Comparison of ENCODE assay signal across 9 mouse cellular contexts in the genomic region with DNA sequence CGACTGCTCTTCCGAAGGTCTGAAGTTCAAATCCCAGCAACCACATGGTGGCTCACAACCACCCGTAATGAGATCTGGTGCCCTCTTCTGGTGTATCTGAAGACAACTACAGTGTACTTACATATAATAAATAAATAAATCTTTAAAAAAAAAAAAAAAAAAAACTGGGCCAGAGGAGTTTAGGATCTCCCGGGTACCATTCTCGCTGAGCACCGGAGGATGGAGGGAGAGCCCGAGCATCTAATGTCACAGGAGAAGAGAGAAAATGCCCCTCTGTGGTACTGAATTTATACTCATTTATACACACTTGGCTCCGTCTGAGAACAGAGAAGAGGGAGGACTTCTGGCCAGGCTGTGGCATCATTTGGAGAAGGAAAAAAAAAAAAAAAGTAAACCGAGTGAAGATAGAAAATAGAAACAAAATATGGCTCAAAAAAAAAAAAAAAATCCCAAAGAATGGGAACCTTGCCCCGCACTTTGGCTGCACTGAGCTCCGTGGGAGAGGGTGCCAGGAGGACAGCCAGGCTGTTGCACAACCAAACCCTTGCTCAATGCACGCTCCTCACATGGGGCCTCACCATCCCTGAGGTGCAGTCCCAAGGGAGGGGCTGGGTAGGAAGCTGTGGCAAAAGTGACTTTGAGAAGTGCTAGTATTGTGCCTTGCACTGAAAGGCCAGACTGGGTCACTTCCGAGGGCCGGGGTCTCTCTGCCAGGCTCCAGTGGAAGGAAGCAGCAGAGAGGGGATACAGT. TPM values are rescaled to one million over a fixed set of nuclear protein-coding genes. Genes with fewer than 3 reads are reported as not detected.
DNase-seq lines count a peak whose midpoint lies in the region; ATAC-seq and TF ChIP-seq lines count a peak whose summit lies in the region.
"Had no signal": no experiment of that assay in that cellular context is flagged by ENCODE, and none has a peak within 500 bp of the region (broad histone marks: within the 10 kb centered on the region; RNA-seq: fewer than 3 reads in every experiment).

No protein-coding gene starts in this region.

- H3K27me3 ChIP-seq in intestine, embryonic 16.5 days (replicated peaks; ENCODE audit: control insufficient read depth, insufficient read depth, low read length), result no peaks in the 10 kb centered on the region
- no peaks in the 10 kb centered on the region for H3K27me3 ChIP-seq in midbrain, postnatal 0 days (ENCODE audit: insufficient read depth, low read length)

- H3K4me1 ChIP-seq in brown adipose tissue, adult 24 weeks (ENCODE audit: control insufficient read depth, insufficient read depth, insufficient read length, low read length), result no peaks in the 10 kb centered on the region; the same call in 1 of the 2 replicates
- H3K4me1 ChIP-seq in intestine, embryonic 16.5 days (ENCODE audit: control insufficient read depth, insufficient read depth, low read length), result no peaks in the 10 kb centered on the region; the same call in none of the 2 replicates
- H3K4me1 ChIP-seq in midbrain, postnatal 0 days (ENCODE audit: insufficient read depth, low read length), result peaks cover 5% of the 10 kb centered on the region
- H3K4me1 ChIP-seq: heart, embryonic 13.5 days had no signal

- H3K4me3 ChIP-seq in brown adipose tissue, adult 24 weeks (ENCODE audit: insufficient read depth, low read depth, low read length), result no peak overlapping the region
- no peak overlapping the region for H3K4me3 ChIP-seq in intestine, embryonic 16.5 days (ENCODE audit: low read length)
- H3K4me3 ChIP-seq in midbrain, postnatal 0 days (ENCODE audit: low read depth, low read length), result no peak overlapping the region
- H3K4me3 ChIP-seq: heart, embryonic 13.5 days had no signal

- TF ChIP-seq CTCF in midbrain, postnatal 0 days (IDR thresholded peaks at IDR 0.05), result no peak

- intact Hi-C loops in left cerebral cortex, postnatal 25 days (cut with DNase I), result no loop called here

- peak overlapping the region; percentile 61; the same call in 1 of the 2 replicates for H3K27ac ChIP-seq in brown adipose tissue, adult 24 weeks (replicated peaks; ENCODE audit: low read depth, low read length)
- H3K27ac ChIP-seq in intestine, embryonic 16.5 days (ENCODE audit: low read length), result no peak overlapping the region
- no peak overlapping the region for H3K27ac ChIP-seq in midbrain, postnatal 0 days (ENCODE audit: low read depth, low read length)
- H3K27ac ChIP-seq: heart, embryonic 13.5 days had no signal

- H3K4me2 ChIP-seq in intestine, embryonic 16.5 days (ENCODE audit: low read depth, low read length), result no peak overlapping the region
- H3K4me2 ChIP-seq in midbrain, postnatal 0 days (ENCODE audit: low read depth, low read length, poor library complexity, severe bottlenecking), result no peak overlapping the region
- H3K4me2 ChIP-seq: heart, embryonic 13.5 days had no signal

- WGBS in intestine, embryonic 16.5 days, result 75% methylated on average over 13 of the region's 14 CpGs
- 68% methylated on average over 11 of the region's 14 CpGs for WGBS in midbrain, postnatal 0 days

- peak; percentile 68 for ATAC-seq in frontal cortex, adult (ENCODE audit: low TSS enrichment)
- peak; percentile 71; the same call in 1 of the 2 replicates for ATAC-seq in intestine, embryonic 16.5 days
- ATAC-seq in neutrophil, adult 5-6 weeks (ENCODE audit: extremely low read depth, insufficient number of reproducible peaks, low FRiP score, poor library complexity, severe bottlenecking), result peak; percentile 30; the same call in 1 of the 2 replicates
- ATAC-seq in midbrain, postnatal 0 days (ENCODE audit: low FRiP score), result no peak

- no peak overlapping the region for H3K9ac ChIP-seq in intestine, embryonic 16.5 days (ENCODE audit: low read depth, low read length)
- no peak overlapping the region for H3K9ac ChIP-seq in midbrain, postnatal 0 days (replicated peaks; ENCODE audit: low read length, poor library complexity, severe bottlenecking)
- H3K9ac ChIP-seq: heart, embryonic 13.5 days had no signal

- H3K9me3 ChIP-seq in intestine, embryonic 16.5 days (ENCODE audit: control insufficient read depth, low read length), result no peaks in the 10 kb centered on the region
- H3K9me3 ChIP-seq in midbrain, postnatal 0 days (ENCODE audit: low read length), result no peaks in the 10 kb centered on the region
- H3K9me3 ChIP-seq: heart, embryonic 13.5 days had no signal

- no peaks in the 10 kb centered on the region for H3K36me3 ChIP-seq in intestine, embryonic 16.5 days (ENCODE audit: control insufficient read depth, insufficient read depth, low read length)
- H3K36me3 ChIP-seq in midbrain, postnatal 0 days (ENCODE audit: insufficient read depth, low read length), result no peaks in the 10 kb centered on the region
- H3K36me3 ChIP-seq: heart, embryonic 13.5 days had no signal

- no peak for DNase-seq in frontal cortex, postnatal 14 days (ENCODE audit: low spot score in 2 of 2)
- DNase-seq in 3134 (ENCODE audit: extremely low read depth, insufficient read length, low spot score), result peak; percentile 57
- no peak for DNase-seq in left cerebral cortex, postnatal 25 days (ENCODE audit: low spot score in 2 of 2)
- no peak for DNase-seq in midbrain, postnatal 0 days (ENCODE audit: low spot score)

RNA-seq across cellular contexts. Expression of gene Ldlrad3, which starts 15.2 kb away (rescaled TPM):
- 7.8 and 8.8 TPM in 2 replicates for polyA plus RNA-seq in brown adipose tissue, adult 24 weeks (2012; ENCODE audit: insufficient read depth, insufficient read length, missing spikeins)
- 17.9 and 18.8 TPM in 2 replicates for polyA plus RNA-seq in intestine, embryonic 16.5 days (2015; fragmentation: Nextera tagmentation; extraction: Ambion mirVana)
- 5.3 and 5.7 TPM in 2 replicates for total RNA-seq in neutrophil, adult 5-6 weeks (2017)
- total RNA-seq in left cerebral cortex, postnatal 25 days (2021), result 1 to 10 TPM; 8.1 to 8.6 TPM
- total RNA-seq in midbrain, postnatal 0 days (2014; rRNA removed), result 25.0 and 26.6 TPM in 2 replicates
- polyA plus RNA-seq in midbrain, postnatal 0 days (2015; fragmentation: Nextera tagmentation; extraction: Ambion mirVana), result 17.6 and 18.4 TPM in 2 replicates
